Mouse (Mus musculus) stomach, postnatal 0 days (tissue): ENCODE results near the gene Kdm5a. TPM values are rescaled to one million over a fixed set of nuclear protein-coding genes. Genes with fewer than 3 reads are reported as not detected.

Experiments used
- ATAC-seq: fragments of 200-750 bp; cut with Nextera tagmentation; 2 replicates; pipeline ENCODE4 v1.8.0; 2017; ENCODE audit not compliant: low FRiP score, low TSS enrichment
- DNase-seq: peaks from one replicate; pipeline ENCODE4 v3.0.0-alpha.2; 2016; ENCODE audit warnings: low spot score
- H3K27ac ChIP-seq: fragments of 300-500 bp; sonication (generic); replicated peaks from 2 replicates; pipeline ENCODE4 v1.5.1; 2014; ENCODE audit warnings: mild to moderate bottlenecking, control low read depth
- H3K27me3 ChIP-seq: fragments of 300-500 bp; sonication (generic); 2 replicates; pipeline ENCODE4 v1.6.1; 2014; ENCODE audit warnings: low read length; ENCODE audit not compliant: control insufficient read depth, insufficient read depth
- H3K36me3 ChIP-seq: fragments of 300-500 bp; sonication (generic); 2 replicates; pipeline ENCODE4 v1.6.1; 2014; ENCODE audit warnings: low read length, mixed read lengths; ENCODE audit not compliant: control insufficient read depth, insufficient read depth
- H3K4me1 ChIP-seq: fragments of 300-500 bp; sonication (generic); replicated peaks from 2 replicates; pipeline ENCODE4 v1.6.1; 2014; ENCODE audit warnings: antibody characterized with exemption; ENCODE audit not compliant: control insufficient read depth, insufficient read depth
- H3K4me2 ChIP-seq: fragments of 300-500 bp; sonication (generic); replicated peaks from 2 replicates; pipeline ENCODE4 v1.6.1; 2014; ENCODE audit warnings: low read depth, mild to moderate bottlenecking, control low read depth, moderate library complexity
- H3K4me3 ChIP-seq: fragments of 300-500 bp; sonication (generic); 2 replicates; pipeline ENCODE4 v1.5.1; 2014; ENCODE audit warnings: low read depth, low read length, control low read depth
- H3K9ac ChIP-seq: fragments of 300-500 bp; sonication (generic); 2 replicates; pipeline ENCODE4 v1.6.1; 2014; ENCODE audit warnings: mild to moderate bottlenecking, low read length, control low read depth, mixed read lengths
- H3K9me3 ChIP-seq: fragments of 300-500 bp; sonication (generic); 2 replicates; pipeline ENCODE4 v1.6.1; 2016; ENCODE audit warnings: low read length; ENCODE audit not compliant: control insufficient read depth
- CTCF ChIP-seq: IDR thresholded peaks from 2 replicates; pipeline ENCODE4 v1.5.1; 2016; ENCODE audit warnings: antibody characterized with exemption, low read depth, mild to moderate bottlenecking, moderate library complexity
- EP300 ChIP-seq: optimal IDR thresholded peaks from 2 replicates; pipeline ENCODE3; 2016; ENCODE audit warnings: antibody characterized with exemption
- WGBS: fragments of 180-500 bp; shearing (Covaris S2); extraction: QIAGEN DNeasy Blood & Tissue Kit; methylation state at CpG from one replicate; pipeline ENCODE4 v1.1.7; 2014; 5-methylcytosine and 5-hydroxymethylcytosine counted together
- polyA plus RNA-seq: library from polyadenylated mRNA; unstranded; fragments of >200 nt; fragmentation: Nextera tagmentation; extraction: Ambion mirVana; gene quantifications from 2 replicates; pipeline ENCODE4 v1.2.1, GENCODE M21; 2015

Gene Kdm5a
- polyA plus RNA-seq, 1 experiment from 2014 or later: 23.1 TPM

- WGBS: 87% methylated on average over 3 of the region's 3 CpGs
- Histone ChIP-seq H3K4me3 (no peak overlapping the region), H3K4me2 (no peak overlapping the region), H3K27ac (no peak overlapping the region), H3K9ac (no peak overlapping the region), H3K4me1 (no peaks in the 10 kb centered on the region), H3K9me3 (no peaks in the 10 kb centered on the region), H3K27me3 (no peaks in the 10 kb centered on the region), H3K36me3 (no peaks in the 10 kb centered on the region)
- ATAC-seq (no peak), DNase-seq (no peak)
- TF ChIP-seq EP300 (no peak), CTCF (no peak)
These were observed 86.3 kb downstream of the Kdm5a start for GRCm38 (mm10) chr6:120450208-120450607.

GRCm38 (mm10) chr6:120452384-120453102, 88.6 kb downstream of the Kdm5a start:
- no peak overlapping the region for H3K9ac ChIP-seq
- no peak overlapping the region for H3K27ac ChIP-seq
- no peaks in the 10 kb centered on the region for H3K4me1 ChIP-seq
- no peaks in the 10 kb centered on the region for H3K36me3 ChIP-seq
- DNase-seq (no peak), ATAC-seq (no peak)
- TF ChIP-seq CTCF (no peak), EP300 (no peak)
- no peak overlapping the region for H3K4me2 ChIP-seq
- no peaks in the 10 kb centered on the region for H3K27me3 ChIP-seq
- H3K4me3 ChIP-seq: no peak overlapping the region
- 83% methylated on average over 11 of the region's 11 CpGs for WGBS
- H3K9me3 ChIP-seq: no peaks in the 10 kb centered on the region

GRCm38 (mm10) chr6:120453103-120453445, 89.2 kb downstream of the Kdm5a start:
- 78% methylated on average over 5 of the region's 5 CpGs for WGBS
- no peaks in the 10 kb centered on the region for H3K4me1 ChIP-seq
- H3K9me3 ChIP-seq: no peaks in the 10 kb centered on the region

GRCm38 (mm10) chr6:120453556-120453955, 89.6 kb downstream of the Kdm5a start:
- TF ChIP-seq CTCF (no peak), EP300 (no peak)
- no peak for DNase-seq
- Histone ChIP-seq H3K4me3 (no peak overlapping the region), H3K36me3 (no peaks in the 10 kb centered on the region), H3K4me1 (no peaks in the 10 kb centered on the region), H3K9me3 (no peaks in the 10 kb centered on the region), H3K27me3 (no peaks in the 10 kb centered on the region), H3K27ac (no peak overlapping the region), H3K9ac (no peak overlapping the region), H3K4me2 (no peak overlapping the region)
- no peak for ATAC-seq
- WGBS: 91% methylated on average over 3 of the region's 3 CpGs

More at GRCm38 (mm10) chr6:120453103-120453445, 89.2 kb downstream of the Kdm5a start:
- TF ChIP-seq CTCF (no peak), EP300 (no peak)
- no peak overlapping the region for H3K27ac ChIP-seq
- H3K4me3 ChIP-seq: no peak overlapping the region
- DNase-seq (no peak), ATAC-seq (no peak; the same call in 1 of the 2 replicates)
- H3K9ac ChIP-seq: no peak overlapping the region
- no peaks in the 10 kb centered on the region for H3K27me3 ChIP-seq
- no peaks in the 10 kb centered on the region for H3K36me3 ChIP-seq
- no peak overlapping the region for H3K4me2 ChIP-seq

- TF ChIP-seq CTCF (no peak), EP300 (no peak)
- ATAC-seq (peak; percentile 88), DNase-seq (peak; percentile 52)
- Histone ChIP-seq H3K4me2 (no peak overlapping the region; the same call in 1 of the 2 replicates), H3K36me3 (no peaks in the 10 kb centered on the region), H3K4me3 (no peak overlapping the region), H3K27ac (no peak overlapping the region), H3K4me1 (no peaks in the 10 kb centered on the region), H3K9ac (no peak overlapping the region), H3K9me3 (no peaks in the 10 kb centered on the region), H3K27me3 (no peaks in the 10 kb centered on the region)
- 38% methylated on average over 11 of the region's 11 CpGs for WGBS
These were observed 90.7 kb downstream of the Kdm5a start for GRCm38 (mm10) chr6:120454627-120455077.

- Histone ChIP-seq H3K9me3 (no peaks in the 10 kb centered on the region), H3K4me3 (no peak overlapping the region), H3K27me3 (no peaks in the 10 kb centered on the region), H3K9ac (no peak overlapping the region), H3K27ac (no peak overlapping the region), H3K4me1 (no peaks in the 10 kb centered on the region), H3K4me2 (no peak overlapping the region), H3K36me3 (no peaks in the 10 kb centered on the region)
- TF ChIP-seq EP300: no peak
- TF ChIP-seq CTCF: peak; percentile 56
- DNase-seq: no peak
- no peak for ATAC-seq
- WGBS: 66% methylated on average over 7 of the region's 7 CpGs
These were observed 93.2 kb downstream of the Kdm5a start for GRCm38 (mm10) chr6:120457074-120457473.
